Mouse (Mus musculus): ENCODE data around the gene Wnt9a. TPM values are rescaled to one million over a fixed set of nuclear protein-coding genes. Genes with fewer than 3 reads are reported as not detected.

Gene Wnt9a
- polyA plus RNA-seq, 1 experiment from 2014 or later: 8.9 TPM

DNA sequence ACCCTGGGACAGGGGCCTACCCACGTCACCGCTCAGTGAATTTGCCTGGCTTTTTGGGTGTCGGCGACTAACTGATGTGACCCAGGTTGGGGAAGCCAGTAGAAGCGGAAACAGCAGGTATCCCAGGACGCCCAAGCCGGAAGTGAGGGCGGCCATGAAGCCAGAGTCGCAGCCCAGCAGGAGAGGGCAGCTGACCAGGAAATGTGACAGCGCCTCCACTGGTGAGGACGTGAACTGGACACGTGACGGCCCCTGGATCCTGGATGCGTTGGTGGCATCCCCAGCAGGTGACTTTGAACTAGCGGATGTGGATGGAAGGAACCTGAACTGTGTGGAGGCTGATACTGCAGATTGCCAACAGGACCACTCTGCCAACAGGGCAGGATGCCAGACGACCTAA lies 68.7 kb downstream of the Wnt9a start, which contains the start of gene Prss38:
Gene Prss38, minus strand, starts transcription at position 183 of the 400 bp plus-strand sequence.
- 78% methylated on average over 16 of the region's 16 CpGs for WGBS
- no peaks in the 10 kb centered on the region for H3K36me3 ChIP-seq
- no peak for ATAC-seq (ENCODE audit: low FRiP score, low read depth)
- no peak within 1 kb of the TSS for H3K9ac ChIP-seq
- no peak within 1 kb of the TSS for H3K27ac ChIP-seq
- H3K4me1 ChIP-seq: peaks cover 5% of the 10 kb centered on the region; the same call in 1 of the 2 replicates
- H3K4me2 ChIP-seq (replicated peaks): no peak within 1 kb of the TSS
- H3K9me3 ChIP-seq: no peaks in the 10 kb centered on the region
- H3K4me3 ChIP-seq: no peak within 1 kb of the TSS
- H3K27me3 ChIP-seq: no peaks in the 10 kb centered on the region

DNA sequence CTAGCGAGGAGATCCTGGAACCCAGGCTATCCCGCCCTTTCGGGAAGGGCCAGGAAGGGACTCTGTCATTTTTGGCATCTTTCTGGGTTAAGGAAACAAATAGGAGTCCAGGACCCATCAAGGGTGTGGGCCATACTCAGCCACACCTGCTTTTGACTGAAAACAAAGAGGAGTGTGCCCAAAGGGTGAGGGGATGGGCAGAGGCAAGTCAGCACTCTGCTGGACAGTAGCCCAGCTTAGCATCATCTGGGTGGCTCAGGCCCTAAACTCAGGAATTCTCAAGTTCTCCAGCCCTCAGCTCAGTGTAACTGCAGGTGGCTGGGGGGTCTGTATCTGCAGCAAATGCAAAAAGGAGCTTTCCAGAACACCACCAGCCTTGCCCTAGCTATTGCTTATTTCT lies 71.3 kb downstream of the Wnt9a start:
- WGBS: 78% methylated on average over 3 of the region's 3 CpGs
- no peaks in the 10 kb centered on the region for H3K9me3 ChIP-seq

DNA sequence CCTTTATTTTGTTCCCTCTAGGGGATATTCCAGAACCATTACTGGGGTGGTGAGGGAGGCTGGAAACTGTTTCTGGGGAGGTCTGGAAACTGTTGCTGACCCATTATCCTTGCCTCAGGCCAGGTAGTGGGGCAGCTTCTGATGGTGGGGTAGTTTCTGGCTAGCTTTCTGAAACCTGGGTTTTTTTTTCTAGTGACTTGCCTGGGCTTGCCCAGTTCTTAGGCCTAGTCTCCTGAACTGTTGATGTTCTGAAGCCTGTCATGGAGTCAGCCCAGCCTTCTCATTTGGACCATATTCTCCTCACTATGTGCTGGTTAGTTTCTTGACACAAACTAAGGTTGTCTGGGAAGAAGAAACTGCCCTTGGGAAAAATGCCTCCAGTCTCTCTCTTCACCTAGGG lies 72.8 kb downstream of the Wnt9a start:
- no peak overlapping the region for H3K4me2 ChIP-seq (replicated peaks)
- no peak overlapping the region for H3K4me3 ChIP-seq
- H3K4me1 ChIP-seq: peaks cover 14% of the 10 kb centered on the region
- ATAC-seq (ENCODE audit: low FRiP score, low read depth): no peak
- H3K27me3 ChIP-seq: no peaks in the 10 kb centered on the region
- H3K9me3 ChIP-seq: no peaks in the 10 kb centered on the region
- H3K9ac ChIP-seq: no peak overlapping the region
- H3K27ac ChIP-seq: no peak overlapping the region
- H3K36me3 ChIP-seq: no peaks in the 10 kb centered on the region

More for the DNA sequence above, 71.3 kb downstream of the Wnt9a start:
- Histone ChIP-seq H3K9ac (no peak overlapping the region), H3K36me3 (no peaks in the 10 kb centered on the region), H3K4me1 (peaks cover 5% of the 10 kb centered on the region; the same call in 1 of the 2 replicates), H3K27ac (no peak overlapping the region; the same call in 1 of the 2 replicates), H3K27me3 (no peaks in the 10 kb centered on the region), H3K4me2 (replicated peaks) (no peak overlapping the region), H3K4me3 (no peak overlapping the region)
- ATAC-seq (ENCODE audit: low FRiP score, low read depth): no peak

Small RNAs within 50 kb of the gene (microRNA-seq; reads per million reads assigned to microRNA genes)
- not detected for gene Gm24756

Other genes starting within 250 kb of the Wnt9a start
- gene Obscn, start 170.5 kb upstream of the Wnt9a start, polyA plus RNA-seq (2015; fragmentation: Nextera tagmentation; extraction: Ambion mirVana): 1.5 and 1.7 TPM in 2 replicates
- 3.5 and 4.4 TPM in 2 replicates for gene Iba57, start 143.2 kb upstream of the Wnt9a start, polyA plus RNA-seq (2015; fragmentation: Nextera tagmentation; extraction: Ambion mirVana)
- 0.25 and 0.47 TPM in 2 replicates for gene Gjc2, start 123.7 kb upstream of the Wnt9a start, polyA plus RNA-seq (2015; fragmentation: Nextera tagmentation; extraction: Ambion mirVana)
- 136 and 138 TPM in 2 replicates for gene Guk1, start 114.7 kb upstream of the Wnt9a start, polyA plus RNA-seq (2015; fragmentation: Nextera tagmentation; extraction: Ambion mirVana)
- gene Mrpl55, start 104.4 kb upstream of the Wnt9a start, polyA plus RNA-seq (2015; fragmentation: Nextera tagmentation; extraction: Ambion mirVana): 90.5 and 91.5 TPM in 2 replicates
- 34.1 and 37.4 TPM in 2 replicates for gene 2310033P09Rik, start 98.6 kb upstream of the Wnt9a start, polyA plus RNA-seq (2015; fragmentation: Nextera tagmentation; extraction: Ambion mirVana)
- gene Arf1, start 78.7 kb upstream of the Wnt9a start, polyA plus RNA-seq (2015; fragmentation: Nextera tagmentation; extraction: Ambion mirVana): 702 and 716 TPM in 2 replicates
- 2.6 and 3.1 TPM in 2 replicates for gene Wnt3a, start 16.2 kb upstream of the Wnt9a start, polyA plus RNA-seq (2015; fragmentation: Nextera tagmentation; extraction: Ambion mirVana)
- 0.11 TPM in 1 of 2 replicates, not detected in the other for gene Prss38, start 68.7 kb downstream of the Wnt9a start, polyA plus RNA-seq (2015; fragmentation: Nextera tagmentation; extraction: Ambion mirVana)
- 16.5 and 18.5 TPM in 2 replicates for gene Jmjd4, start 143.1 kb downstream of the Wnt9a start, polyA plus RNA-seq (2015; fragmentation: Nextera tagmentation; extraction: Ambion mirVana)
- gene Snap47, start 144.3 kb downstream of the Wnt9a start, polyA plus RNA-seq (2015; fragmentation: Nextera tagmentation; extraction: Ambion mirVana): 149 TPM in 2 replicates
- gene Zfp867, start 165.5 kb downstream of the Wnt9a start, polyA plus RNA-seq (2015; fragmentation: Nextera tagmentation; extraction: Ambion mirVana): 10.8 and 11.0 TPM in 2 replicates
- gene Zkscan17, start 219.8 kb downstream of the Wnt9a start, polyA plus RNA-seq (2015; fragmentation: Nextera tagmentation; extraction: Ambion mirVana): 26.1 and 26.8 TPM in 2 replicates
- 0.19 and 0.34 TPM in 2 replicates for gene Nlrp3, start 234.6 kb downstream of the Wnt9a start, polyA plus RNA-seq (2015; fragmentation: Nextera tagmentation; extraction: Ambion mirVana)